Mouse (Mus musculus) ES-E14 (cell line): ENCODE measurements around the gene Vps26b.

Experiments
- HCFC1 ChIP-seq: IDR thresholded peaks from 2 replicates; pipeline ENCODE4 v1.6.1; 2012; ENCODE audit warnings: low read length, inconsistent platforms, borderline replicate concordance; ENCODE audit not compliant: insufficient read depth
- ZC3H11A ChIP-seq: IDR thresholded peaks from 2 replicates; pipeline ENCODE4 v1.6.1; 2012; ENCODE audit warnings: low read depth, mild to moderate bottlenecking, inconsistent platforms, low read length, borderline replicate concordance

DNA sequence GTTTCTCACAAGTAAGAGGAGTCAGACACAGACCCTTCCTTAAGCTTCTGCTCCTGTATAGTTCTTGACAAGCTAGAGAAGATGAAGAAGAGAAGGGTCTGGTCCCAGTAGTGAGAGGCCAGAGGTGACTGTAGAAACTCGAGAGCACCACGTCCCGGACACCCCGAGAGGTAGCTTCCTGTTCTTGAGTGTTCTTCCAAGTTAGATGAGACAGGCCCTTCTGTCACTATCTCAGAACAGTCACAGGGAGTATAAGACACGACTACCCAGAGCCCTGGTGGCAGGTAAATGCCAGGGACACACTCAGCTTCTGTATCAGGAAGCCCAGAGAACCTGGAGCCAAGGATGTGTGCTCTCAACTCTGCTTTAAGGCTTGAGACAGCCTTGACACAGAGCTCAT lies 20.6 kb downstream of the Vps26b start:
- TF ChIP-seq HCFC1 (no peak), ZC3H11A (no peak)
